Mouse (Mus musculus) monocyte, adult 5-6 weeks (primary cell): ENCODE data around the gene Tmem150c. TPM values are rescaled to one million over a fixed set of nuclear protein-coding genes. Genes with fewer than 3 reads are reported as not detected.

Experiments used
- ATAC-seq: fragments of 153-309, 156-312 bp; replicated peaks from 2 replicates; pipeline ENCODE4 v1.8.0; 2017; ENCODE audit warnings: mild to moderate bottlenecking; ENCODE audit not compliant: low TSS enrichment, insufficient number of reproducible peaks, severe bottlenecking, poor library complexity, low FRiP score
- total RNA-seq: library from RNA; stranded (forward); fragments of 200-1000, 200-491, 200-594 nt; gene quantifications from 3 replicates; pipeline ENCODE4 v1.2.3, GENCODE M21; 2017

Tmem150c gene
- total RNA-seq, 1 experiment from 2014 or later: not detected

- no peak for ATAC-seq
These were observed 16.5 kb upstream of the Tmem150c start for GRCm38 (mm10) chr5:100176096-100176495.

DNA sequence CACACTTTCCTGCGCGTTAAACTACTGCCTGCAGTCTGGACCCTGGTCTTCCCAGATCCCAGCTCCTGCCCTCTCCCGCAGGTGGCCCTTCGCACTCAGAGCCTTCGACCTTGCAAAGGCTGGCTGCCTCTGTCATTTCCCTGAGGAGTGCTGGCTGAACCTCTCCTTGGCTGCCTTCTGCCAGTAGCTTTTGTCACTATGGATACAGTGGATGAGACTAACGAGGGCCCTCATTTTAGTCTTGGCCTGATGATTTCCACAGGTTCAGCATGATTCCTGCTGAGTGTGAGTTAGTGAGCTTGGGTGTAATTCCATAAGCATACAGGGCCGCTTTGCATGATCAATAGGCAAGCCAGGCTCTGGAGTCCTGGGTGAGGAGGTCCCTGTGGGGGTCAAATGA lies 16.0 kb upstream of the Tmem150c start:
- no peak for ATAC-seq

GRCm38 (mm10) chr5:100172104-100172503 lies 12.5 kb upstream of the Tmem150c start:
- ATAC-seq: no peak

DNA sequence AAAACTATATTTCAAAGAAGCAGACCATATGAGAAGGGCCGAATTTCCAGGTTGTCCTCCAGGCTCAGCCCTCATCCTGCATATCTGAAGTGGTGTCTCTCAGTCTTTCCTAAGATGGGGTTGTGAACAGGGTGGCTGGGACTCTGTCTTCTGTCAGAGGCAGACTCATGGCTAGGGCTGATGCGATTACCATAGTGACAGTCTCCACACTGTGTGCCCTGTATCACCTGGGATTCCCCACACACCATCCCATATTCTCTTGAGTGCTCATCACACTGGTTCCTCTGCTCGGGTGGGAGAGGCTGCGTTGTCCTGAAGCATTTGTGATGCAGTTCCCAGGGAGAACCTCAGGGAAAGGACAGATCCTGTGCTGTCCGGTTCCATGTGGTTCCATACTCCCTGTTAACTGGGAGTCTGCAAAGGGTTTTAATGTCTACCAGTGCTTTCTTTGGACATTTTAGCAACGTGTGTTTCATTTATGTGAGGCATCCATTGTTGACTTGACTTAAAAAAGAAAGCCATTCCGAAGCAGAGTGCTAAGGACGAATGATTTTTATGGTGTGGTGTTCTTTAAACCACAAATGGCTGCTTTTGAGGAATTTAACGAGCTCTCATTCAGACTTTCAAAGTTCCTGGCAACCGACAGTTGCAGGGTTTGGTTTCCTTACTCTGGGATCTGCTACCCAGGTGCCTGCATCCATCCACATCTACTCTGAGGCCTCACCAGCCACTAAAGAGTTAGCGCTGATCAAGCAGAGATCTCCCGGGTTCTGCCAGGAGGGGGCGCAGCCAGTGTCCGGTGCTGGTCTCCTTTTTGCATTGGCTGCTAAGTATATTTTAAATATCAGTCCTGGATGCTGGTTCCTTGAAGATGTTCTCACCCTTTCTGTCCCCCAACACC lies 7.2 kb upstream of the Tmem150c start:
- ATAC-seq: 0 out of 2 replicates have a peak, but pooled peaks have one; percentile 56

DNA sequence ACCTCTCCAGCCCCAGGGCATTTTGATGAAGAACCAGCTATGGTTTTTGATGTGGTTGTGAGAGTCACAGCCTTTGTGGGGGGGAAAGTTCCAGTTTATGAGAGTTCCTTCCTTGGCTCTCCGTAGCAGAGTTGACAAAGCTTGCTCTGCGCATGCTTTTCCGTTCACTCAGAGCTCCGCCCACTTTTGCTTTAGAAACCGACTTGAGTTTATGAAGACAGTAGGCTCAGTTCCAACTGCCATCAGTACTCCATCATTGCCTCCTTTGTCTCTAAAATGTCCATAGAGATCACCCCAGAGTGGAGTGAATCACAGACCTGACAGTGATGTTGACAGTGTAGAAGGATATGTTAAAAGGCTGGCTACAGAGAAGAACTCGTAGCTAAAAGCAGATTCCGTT lies 3.8 kb upstream of the Tmem150c start:
- no peak for ATAC-seq

- ATAC-seq: no peak
These were observed 3.2 kb upstream of the Tmem150c start for GRCm38 (mm10) chr5:100162857-100163256.

DNA sequence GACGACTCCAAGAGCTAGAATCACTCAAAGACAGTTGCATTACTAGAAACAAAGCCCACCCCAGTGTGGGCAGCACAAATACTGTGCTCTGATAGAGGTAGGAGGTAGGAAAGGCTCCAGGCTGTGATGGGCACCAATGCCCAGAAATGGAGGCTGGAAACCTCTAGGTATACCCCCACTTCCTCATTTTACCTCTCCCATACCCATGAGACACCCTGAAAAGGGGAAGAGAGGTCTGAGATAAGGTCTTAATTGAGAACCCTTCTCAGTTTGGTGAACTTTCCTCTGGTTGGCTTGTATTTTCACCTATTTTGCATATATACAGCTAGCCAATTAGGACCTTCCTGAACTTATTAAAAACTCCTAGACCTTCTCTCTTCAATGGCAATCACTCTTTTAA lies 2.4 kb upstream of the Tmem150c start:
- ATAC-seq: no peak

DNA sequence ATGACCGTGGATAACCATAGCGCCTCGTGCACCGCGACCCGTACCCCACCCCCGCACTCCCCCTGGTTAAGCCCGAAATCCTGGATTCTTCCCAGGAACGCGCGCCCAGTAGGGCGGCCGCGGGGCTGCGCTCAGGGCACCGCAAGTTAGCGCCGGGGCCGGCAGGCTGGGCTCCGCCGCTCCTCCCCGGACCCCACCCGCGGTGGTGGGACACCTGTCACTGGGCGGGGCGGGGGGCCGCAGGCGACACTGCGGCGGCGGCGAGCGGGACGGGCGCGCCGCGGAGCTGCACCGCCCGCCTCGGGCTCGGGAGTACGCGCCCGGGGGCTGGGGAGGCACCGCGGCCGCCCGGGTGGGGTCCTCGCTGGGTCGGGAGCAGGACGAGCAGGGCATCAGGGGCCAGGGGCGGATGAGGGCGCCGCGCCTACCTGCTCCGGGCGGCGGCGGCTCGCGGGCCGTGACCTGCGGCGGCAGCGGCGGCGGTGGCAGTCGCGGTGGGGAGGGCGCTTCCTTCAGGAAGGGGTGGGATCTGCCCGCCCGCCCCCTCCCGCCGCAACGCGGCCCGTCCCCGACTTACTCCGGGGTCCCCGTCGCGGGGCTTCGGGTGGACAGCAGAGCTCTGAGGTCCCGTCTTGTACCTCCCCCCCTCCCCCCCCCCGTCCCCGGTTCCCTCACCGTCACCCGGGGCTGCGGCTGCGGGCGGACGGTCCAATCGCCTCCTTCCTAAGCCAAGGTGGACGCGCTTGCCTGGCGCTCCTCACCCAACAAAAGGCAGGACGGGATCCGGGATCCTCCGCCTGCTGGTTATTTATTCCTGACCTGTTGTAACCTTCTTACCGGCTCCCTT lies 594 bp downstream of the Tmem150c start:
- no peak for ATAC-seq

- no peak for ATAC-seq
These were observed 1.3 kb downstream of the Tmem150c start for GRCm38 (mm10) chr5:100158301-100158700.

DNA sequence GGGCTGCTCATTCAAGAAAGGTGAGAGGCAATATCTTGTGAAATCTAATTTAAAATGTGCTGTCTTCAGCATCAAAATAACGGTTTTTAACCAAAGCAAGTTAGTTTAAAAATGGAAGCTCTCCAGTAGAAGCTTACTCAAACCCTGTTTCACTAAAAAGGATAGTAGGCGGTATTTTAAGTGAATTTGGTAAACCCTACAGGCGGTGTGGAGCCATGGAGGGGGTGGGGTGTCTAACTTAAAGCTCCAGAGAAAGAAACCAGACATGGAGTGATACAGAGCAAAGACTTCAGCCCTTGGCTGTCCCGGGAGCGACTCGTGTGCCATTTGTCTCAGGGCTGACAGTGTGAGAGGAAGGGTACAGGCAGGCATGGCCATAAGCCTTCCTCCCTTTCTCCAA lies 4.0 kb downstream of the Tmem150c start:
- ATAC-seq: no peak

GRCm38 (mm10) chr5:100149967-100150366 lies 9.6 kb downstream of the Tmem150c start:
- no peak for ATAC-seq

- ATAC-seq: no peak
These were observed 14.8 kb downstream of the Tmem150c start for GRCm38 (mm10) chr5:100144836-100145235.

DNA sequence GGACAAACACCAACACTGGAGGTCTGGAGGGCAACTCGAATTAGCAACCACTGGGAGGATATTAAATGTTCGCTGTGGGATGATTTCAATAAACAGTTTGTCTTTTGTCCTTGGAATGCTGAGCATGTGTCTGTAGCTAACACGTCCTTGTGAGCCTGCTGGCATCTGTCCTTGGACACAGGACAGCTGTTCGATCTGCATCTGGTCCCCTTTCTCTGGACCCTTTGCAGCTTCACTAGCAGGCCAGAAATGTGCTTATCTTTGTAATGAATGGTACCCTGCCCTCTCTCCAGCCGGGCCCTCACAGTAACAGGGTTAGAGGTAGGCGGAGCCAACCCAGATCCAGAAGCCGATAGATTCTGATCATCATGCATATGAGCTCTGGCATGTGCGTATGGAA lies 32.3 kb downstream of the Tmem150c start:
- no peak for ATAC-seq

DNA sequence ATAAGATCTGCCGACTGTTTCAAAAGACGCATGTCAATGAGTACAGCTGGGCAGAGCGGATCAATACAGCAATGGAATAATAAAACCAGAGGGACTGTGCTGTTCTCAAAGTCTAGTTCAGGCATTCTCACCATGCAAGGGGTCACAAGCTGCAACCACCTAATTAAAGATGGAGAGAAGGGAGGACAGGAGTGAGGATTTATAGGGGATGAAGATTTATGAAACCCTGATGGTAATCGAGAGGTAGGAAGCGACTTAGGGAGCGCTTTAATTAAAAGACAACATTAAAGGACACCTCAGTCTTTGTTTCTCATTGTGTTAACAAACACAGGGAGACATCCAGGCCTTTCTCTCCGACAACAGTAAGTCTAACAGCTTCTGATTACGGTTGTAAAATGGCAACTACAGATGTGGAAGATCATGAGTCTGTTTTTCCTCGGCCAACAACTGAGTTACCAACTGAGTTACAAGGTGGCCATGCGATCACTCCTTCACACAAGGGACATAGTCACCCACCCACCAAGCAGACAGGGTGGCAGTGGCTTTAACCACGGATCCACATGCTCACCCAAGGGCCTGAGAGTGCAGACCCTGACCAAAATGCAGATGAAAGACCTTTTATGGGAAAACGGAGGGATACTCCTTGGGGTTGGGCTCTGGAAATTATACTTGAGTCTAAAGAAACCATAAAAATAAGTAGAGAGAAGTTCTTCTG lies 34.0 kb downstream of the Tmem150c start:
- no peak for ATAC-seq

GRCm38 (mm10) chr5:100124530-100124929 lies 35.1 kb downstream of the Tmem150c start:
- no peak for ATAC-seq

DNA sequence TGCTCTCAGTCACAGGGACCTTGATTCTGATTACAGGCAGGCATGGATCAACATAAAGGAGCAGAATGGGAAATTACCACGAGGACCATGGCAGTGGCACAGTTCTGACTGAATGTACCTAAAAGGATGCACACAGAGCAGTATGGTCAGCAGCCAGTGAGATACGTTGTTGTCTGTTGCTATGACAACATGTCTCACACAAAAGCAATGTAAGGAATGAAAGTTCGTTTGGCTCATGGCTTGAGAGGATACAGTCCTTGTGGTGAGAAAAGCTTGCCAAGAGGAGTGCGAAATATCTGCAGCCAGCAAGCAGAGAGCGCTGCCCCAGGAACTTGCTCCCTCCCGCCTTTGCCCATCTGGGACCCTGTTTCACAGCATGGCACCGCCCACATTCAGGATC lies 36.3 kb downstream of the Tmem150c start:
- no peak for ATAC-seq

GRCm38 (mm10) chr5:100121170-100121569 lies 38.4 kb downstream of the Tmem150c start:
- no peak for ATAC-seq

GRCm38 (mm10) chr5:100120711-100121141 lies 38.9 kb downstream of the Tmem150c start:
- no peak for ATAC-seq

- no peak for ATAC-seq
These were observed 40.3 kb downstream of the Tmem150c start for GRCm38 (mm10) chr5:100119331-100119730.
